Mouse (Mus musculus) testis, postnatal 10 days (tissue): Measurements from ENCODE around the gene Rfng.
"Not testable (repeated sequence)": the region's sequence is repeated elsewhere in the genome, so short reads cannot be mapped to it uniquely, and the experiment has no call there.

Experiments
- DNase-seq: peaks from one replicate; pipeline ENCODE4 v3.0.0; 2021; ENCODE audit warnings: low spot score

The Rfng gene

DNA sequence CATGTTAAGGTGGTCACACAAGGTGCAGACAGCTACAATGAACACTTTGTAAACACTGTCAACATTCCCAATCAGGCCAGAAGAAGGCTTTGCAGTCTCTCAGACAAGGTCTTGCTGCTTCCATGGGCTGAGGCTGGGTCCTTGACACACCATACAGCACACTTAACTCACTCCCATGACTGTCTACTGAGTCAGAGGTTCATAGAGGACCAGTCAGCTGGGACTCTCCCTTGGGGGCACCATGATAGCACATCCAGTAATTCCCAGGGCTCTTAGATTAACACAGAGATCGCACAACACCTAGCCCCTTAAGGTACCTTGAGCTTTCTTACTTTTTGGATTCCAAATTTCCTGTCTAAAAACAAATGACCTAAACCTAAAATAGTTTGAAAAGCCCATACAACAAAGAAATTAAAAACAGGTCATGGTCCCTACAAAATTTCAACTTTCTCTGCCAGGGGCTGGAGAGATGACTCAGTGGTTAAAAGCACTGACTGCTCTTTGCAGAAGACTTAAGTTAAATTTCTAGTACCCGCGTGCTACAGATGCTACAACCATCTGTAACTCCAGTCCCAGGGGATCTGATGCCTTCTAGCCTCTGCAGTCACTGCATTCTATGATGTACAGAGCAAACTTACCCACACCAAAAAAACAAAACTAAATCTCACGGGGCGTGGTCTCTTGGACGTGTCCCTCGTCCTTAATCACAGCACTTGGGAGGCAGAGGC is 10.4 kb downstream of the Rfng start:
- peak; percentile 35 for DNase-seq

DNA sequence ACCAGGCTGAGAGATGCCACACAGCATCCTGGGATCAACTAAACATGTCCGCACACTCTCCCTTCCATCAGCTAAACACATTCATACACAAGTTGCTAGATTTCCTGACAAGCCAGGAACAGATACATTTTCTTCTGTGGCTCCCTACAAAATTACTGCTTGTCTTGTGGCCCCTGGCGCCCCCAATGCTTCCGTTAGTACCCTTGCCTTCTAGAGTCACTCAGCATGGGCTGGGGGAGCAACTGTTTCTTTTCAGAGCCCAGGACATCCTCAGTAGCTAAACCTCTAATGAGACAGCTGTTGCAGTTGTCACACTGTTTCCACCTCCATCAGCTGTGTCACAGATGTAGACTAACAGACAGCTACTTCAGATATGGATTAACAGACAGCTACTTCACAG is 11.3 kb downstream of the Rfng start:
- DNase-seq: peak; percentile 38

DNA sequence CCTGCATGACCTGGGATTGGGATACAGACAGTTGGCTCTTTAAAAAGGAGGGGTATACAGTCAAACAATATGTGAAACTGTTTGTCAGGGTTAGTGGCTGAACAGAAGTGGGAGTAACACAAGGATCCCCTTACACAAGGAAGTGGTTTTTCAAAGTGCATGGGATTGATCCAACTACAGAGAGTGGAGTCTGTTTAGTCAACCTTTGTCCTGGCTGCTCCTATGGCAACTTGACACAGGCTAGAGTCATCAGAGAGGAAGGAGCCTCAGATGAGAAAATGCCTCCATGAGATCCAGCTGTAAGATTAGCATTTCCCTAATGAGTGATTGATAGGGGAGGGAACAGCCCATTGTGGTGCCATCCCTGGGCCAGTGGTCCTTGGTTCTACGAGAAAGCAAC is 15.8 kb downstream of the Rfng start:
- no peak for DNase-seq

DNA sequence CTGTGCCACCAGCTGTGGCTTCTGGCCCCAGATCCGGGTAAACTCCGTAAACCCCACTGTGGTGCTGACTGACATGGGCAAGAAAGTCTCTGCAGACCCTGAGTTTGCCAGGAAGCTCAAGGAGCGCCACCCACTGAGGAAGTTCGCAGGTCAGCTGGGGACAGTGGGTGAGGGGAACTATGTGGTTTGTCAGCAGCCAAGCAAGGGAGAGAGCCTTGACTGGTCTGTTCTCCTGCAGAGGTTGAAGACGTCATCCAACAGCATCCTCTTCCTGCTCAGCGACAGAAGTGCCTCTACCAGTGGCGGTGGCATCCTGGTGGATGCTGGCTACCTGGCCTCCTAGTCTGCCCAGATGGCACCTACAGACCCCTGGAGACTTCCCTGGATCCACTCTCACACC is 17.0 kb downstream of the Rfng start:
- not testable (repeated sequence) for DNase-seq

DNA sequence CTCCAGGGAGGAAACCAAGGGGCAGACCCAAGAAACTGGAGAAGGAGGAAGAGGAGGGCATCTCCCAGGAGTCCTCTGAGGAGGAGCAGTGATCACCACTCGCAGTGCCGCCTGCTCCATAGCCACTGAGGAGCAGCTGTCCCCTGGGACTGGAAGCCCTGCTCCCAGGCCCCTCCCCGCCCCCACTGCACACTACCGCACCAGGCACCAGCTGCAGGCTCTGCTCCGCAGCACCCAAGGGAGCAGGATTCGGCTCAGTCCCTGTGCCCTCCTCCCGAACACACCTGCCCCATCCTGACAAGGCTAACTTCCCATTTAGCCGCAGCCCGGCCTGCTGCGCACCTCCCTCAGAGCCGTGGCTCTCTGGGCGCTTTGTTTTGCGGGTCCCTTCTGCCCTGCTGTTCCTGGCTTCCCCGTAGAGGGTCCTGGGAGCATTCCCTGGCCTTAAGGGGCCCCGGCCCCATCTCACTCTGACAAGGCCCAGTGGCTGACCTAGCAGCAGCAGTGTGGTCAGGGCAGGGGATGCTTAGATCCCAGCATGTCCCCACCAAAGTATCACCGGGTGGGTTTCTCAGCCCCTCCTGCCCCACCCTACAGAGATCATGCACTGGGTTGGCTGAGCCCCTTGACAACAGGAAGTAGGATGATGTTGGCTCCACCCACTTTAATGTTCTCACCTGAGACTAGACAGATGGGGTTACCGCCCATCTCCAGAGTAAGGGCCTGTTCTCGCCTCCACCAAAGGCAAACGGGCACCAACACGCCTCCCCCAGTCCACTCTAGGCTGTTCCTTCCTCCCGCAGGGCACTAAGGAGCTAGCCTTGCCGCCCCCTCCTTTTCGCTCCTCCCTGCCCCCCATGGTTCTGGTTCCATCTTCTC is 20.6 kb downstream of the Rfng start:
- not testable (repeated sequence) for DNase-seq

DNA sequence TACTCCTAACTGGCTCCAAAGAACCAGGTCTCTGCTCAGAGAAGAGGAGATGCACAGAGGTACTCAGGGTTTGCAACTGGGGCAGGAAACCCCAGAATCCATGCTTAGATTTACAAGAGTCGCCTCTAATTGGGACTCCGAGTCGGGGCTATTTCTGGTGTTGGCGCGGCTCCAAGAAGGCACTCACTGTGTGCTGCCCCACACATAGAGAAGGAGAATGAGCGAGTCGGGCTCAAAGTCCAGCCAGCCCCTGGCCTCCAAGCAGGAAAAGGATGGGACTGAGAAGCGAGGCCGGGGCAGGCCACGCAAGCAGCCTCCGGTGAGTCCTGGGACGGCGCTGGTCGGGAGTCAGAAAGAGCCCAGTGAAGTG is 21.4 kb downstream of the Rfng start, which contains the start of gene Hmga1b:
Hmga1b (plus strand) TSS at position 123 of the 370 bp plus-strand sequence.
- not testable (repeated sequence) for DNase-seq

DNA sequence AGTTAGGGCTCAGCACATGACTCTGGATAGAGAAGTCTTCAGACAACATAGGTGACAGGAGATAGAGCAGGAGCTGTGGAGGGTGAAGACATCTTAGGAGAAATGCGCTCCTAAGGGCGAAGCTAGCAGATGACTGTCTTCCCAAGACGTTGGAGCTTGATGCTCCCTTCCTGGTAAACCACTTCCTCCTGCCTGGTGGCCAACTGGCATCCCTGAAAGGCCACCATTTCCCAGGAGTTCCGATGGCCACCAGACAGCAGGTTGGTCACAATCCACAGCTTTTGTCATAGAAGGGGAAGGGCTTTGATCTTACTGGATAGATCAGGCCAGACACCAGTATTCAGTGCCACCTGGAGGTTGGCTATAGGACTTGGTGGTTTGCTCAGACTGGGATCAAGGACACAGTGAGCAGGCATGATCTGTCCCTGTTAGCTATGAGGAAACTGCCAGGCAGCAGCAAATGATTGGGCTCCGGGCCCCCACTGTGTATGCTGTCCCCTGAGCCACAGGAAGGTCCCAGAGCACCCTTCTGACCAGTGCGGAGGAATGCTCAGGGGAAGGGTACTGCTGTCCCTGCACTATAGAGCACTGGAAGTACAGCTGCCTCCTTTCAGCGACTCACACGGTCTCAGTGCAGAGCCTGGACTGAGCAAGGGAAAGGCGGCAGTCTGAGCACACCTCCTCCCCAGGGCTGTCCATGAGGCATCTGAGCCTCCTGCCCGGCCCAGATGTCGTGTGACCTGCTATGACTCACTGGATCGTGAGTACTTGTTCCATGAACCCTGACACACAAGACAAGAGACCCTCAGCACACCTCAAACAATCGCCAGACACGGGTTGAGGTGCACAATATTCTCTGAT is 22.0 kb downstream of the Rfng start:
- DNase-seq: no peak

DNA sequence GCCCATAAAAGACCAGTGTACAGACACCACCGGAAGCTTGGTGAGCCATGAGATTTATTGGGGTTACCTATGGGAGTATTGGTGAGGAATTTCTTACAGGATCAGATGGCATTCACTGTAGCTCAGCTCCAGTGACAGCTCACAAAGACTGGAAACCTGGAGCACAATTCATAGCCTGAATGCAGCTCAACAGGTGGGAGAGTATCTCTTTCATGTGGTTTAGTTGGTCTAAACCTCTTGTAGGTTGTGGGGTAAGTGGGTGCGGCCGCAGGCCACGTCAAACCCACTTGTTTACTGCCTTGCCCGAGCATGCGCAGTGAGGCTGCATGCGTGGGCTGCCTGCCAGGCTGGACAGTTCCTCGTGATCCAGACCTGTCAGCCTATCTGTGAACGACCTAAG is 23.8 kb downstream of the Rfng start:
- DNase-seq: no peak

DNA sequence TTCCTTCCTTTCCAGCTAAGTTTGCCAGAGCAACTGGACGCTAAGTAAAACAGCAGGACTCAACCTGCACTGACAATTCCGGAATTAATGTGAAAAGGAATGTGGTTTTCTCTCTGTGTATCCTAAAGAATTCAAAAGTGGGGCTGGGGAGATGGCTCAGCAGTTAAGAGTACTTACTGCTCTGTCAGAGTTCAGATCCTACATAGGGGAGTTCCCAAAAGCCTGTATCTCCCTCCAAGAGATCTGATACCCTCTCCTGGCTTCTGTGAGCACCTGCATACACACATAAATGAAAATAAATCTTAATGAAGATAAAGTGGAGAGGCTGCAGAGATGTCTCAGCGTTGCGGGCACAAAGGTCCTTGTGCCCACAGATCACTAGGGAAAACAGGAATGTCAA is 32.4 kb downstream of the Rfng start:
- DNase-seq: no peak

DNA sequence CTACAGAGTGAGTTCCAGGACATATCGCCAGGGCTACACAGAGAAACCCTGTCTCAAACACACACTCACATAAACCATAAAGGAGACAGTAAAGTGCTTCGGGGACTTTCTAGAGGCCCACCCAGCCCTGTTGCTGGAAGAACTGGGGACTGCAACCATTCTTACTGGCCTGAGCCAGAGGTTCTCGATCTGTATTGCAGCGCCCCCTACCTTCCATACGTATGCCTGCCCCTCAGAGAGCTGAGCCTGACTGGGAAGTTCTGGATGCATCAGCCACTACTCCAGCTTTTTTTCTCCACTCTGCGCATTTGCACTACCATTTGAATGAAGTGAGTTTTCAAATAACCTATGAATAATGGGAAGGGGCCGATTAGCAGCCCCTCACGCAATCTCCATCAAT is 34.6 kb downstream of the Rfng start:
- no peak for DNase-seq

DNA sequence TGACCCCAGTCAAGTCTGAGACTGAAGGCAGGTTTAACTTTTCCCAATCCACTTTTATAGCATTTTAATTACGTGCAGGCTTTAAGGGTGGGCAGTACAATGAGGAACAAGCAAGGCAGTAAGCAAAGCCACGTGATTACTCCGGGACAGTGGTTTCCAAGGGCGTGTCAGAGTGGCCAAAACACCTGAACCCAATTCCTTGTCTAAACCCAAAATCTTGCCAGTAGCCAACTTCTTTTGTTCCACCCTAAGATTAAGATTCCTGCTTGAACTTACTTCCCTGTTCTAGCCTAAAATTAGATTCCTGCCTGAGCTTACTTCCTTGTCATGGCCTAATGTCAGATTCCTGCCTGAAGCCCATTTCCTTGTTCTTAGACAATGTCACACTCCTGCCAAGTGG is 36.0 kb downstream of the Rfng start:
- DNase-seq: no peak

DNA sequence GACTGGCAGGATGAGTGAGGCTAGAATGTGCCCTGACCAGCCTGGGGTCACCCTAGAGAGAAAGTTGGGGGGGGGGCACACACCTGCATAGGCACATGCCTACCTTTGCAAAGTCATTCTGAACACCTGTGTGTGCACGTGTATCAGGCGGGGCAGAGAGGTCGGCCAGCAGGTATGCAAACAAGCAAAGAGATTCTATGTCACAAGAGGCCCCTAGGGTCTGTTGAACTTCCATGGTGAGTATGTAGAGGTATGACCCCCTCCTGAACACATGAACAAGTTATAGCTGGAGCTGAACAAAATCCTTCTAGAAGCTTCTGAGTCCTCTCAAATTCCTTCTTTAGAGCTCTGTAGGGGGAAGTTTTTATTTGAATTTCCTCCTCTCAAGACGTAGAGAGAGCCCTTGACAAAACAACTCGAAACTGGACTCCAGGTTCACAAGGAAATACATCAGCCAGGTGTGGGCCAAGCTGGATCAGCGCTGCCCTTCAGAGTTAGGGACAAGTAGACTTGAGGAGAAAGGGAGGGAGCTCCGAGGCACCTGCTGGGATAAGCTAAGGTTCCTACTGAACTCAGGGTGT is 39.8 kb downstream of the Rfng start:
- no peak for DNase-seq

DNA sequence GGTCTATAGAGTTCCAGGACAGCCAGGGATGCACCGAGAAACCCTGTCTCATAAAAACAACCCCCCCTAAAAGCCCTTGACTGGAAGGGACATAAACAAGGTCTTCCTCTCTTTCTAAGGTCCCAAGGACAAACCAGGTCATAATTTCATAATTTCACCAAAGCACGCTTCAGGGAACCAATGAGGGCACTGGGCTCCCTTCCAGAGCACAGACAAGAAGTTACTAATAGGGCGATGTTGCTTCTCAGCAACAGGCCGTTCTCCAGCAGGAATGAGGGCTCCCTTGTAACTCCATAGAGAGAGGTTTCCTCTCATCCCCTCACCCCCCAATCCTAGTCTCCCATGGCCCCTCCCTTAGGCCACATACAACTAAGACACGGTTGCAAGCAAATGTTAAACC is 43.0 kb downstream of the Rfng start:
- DNase-seq: no peak

DNA sequence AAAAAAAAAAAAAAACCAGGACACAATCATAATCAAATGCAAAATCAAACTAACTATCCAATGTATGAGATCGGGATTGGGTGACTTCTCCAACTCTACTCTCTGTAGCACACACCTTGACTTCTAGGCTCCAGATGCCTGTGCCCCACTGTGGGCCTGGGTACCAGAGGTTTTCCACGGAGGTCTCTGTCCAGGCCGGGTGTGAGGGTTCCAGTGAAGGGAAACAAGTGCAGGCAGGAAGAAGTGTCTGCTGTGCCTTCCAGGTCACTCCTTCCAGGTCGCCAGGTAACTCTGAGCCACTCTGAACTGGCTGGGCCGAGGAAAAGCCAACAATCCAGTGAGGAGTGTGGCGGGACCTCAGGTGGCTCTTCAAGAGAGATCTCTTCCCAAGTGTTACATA is 47.6 kb downstream of the Rfng start:
- no peak for DNase-seq

DNA sequence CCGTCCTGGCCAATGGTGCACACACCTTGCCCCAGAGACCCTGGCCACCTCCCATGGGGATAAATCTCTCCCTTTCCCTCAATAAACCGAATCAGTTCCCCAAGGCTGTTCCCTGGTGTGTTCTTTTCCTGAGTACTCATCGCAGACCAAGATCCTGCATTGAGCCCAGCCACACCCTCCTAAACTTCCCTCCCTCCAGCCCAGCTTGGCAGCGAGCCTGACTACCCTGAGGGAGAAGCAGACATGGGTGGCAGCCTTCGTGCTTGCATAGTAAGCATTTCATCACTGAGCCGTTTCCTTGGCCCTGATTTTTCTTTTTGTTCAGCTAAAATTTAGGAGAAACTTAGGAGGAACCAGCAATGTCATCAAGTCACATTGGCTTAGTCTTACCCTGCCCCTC is 50.5 kb downstream of the Rfng start:
- no peak for DNase-seq

DNA sequence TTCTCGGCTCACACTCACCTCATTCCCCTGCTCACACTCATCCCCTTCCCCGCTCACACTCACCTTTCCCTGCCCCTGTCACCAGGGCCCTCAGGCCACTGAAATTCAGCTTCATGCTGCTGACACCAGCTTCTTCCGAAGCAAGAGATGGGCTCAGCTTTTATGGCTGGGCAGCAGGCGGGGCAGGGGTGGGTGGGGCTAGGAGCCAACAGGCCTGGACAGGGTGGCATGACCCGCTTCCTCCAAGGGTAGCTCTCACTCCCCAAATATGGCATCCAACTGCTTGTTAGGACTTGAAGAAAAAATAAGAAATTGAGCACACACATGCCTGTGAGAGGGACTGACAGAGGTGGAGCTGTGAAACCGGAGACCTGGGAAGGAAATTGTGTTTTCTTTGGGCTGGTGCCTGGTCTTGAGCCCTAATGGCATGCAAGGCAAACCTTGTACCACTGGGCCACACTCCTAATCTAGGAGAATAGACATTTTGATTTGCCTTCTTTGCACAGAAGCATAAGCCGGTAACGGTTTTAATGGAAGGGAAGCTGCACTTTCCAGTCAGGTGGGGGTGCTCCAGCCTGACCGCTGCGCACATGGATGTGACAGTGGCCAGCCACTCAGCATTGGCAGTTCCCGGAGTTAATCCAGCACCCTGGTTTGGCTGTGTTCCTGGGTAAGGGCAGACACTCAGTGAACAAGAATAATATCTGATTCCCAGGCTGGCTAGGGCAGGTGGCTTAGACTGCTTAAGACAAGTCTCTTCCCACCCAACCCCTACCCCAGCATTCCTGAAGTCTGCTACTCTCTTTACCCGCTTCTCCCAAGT is 51.9 kb downstream of the Rfng start, which contains the start of gene Cbr2:
Cbr2 (minus strand) TSS at position 257 of the 823 bp plus-strand sequence.
- DNase-seq: no peak

DNA sequence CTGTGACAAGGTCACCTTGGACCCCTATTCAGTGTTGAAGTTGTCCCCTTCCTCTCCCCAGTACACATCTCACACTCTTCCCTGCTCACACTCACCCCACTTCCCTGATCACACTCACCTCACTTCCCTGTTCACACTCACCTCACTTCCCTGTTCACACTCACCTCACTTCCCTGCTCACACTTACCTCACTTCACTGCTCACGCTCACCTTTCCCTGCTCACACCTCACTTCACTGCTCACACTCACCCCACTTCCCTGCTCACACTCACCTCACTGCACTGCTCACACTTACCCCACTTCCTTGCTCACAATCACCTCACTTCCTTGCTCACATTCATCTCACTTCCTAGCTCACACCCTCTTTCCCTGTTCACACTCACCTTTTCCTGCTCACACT is 52.6 kb downstream of the Rfng start:
- no peak for DNase-seq
